21 mouse cellular contexts compared by ENCODE assay signal in the genomic region with DNA sequence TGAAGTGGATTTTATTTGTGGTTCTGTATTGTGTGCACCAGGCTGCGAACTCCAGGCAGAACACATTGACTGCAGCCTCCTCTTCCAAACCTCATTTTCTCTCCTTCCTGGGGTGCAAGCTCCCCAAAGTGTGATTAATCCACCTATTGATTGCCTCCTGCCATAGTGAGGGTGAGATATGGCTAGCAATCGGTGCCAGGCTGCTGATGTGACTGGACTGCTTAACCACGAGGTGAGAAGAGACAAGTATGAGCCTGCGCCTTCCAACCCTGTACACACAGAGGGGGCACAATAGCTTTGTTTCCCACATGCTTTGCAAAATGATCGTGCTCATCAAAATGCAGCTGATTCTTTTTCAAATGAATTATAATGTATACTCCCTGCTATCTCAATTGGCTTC.
DNase-seq lines count a peak whose midpoint lies in the region; ATAC-seq and TF ChIP-seq lines count a peak whose summit lies in the region.
"Had no signal": no experiment of that assay in that cellular context is flagged by ENCODE, and none has a peak within 500 bp of the region (broad histone marks: within the 10 kb centered on the region; RNA-seq: fewer than 3 reads in every experiment).

No protein-coding gene starts in this region.

- H3K27ac ChIP-seq in midbrain, embryonic 14.5 days (replicated peaks; ENCODE audit: low read depth, low read length): no peak overlapping the region
- H3K27ac ChIP-seq in midbrain, postnatal 0 days (ENCODE audit: low read depth, low read length): no peak overlapping the region
- H3K27ac ChIP-seq in kidney, embryonic 14.5 days (ENCODE audit: low read depth, low read length): no peak overlapping the region
- H3K27ac ChIP-seq: embryonic facial prominence, embryonic 10.5 days; heart, embryonic 15.5 days; stomach, embryonic 15.5 days had no signal

- H3K4me2 ChIP-seq in midbrain, embryonic 14.5 days (ENCODE audit: low read length): no peak overlapping the region
- no peak overlapping the region for H3K4me2 ChIP-seq in midbrain, postnatal 0 days (ENCODE audit: low read depth, low read length, poor library complexity, severe bottlenecking)
- H3K4me2 ChIP-seq in kidney, embryonic 14.5 days (replicated peaks; ENCODE audit: low read depth, low read length): no peak overlapping the region
- H3K4me2 ChIP-seq: heart, embryonic 15.5 days; stomach, embryonic 15.5 days had no signal

- ATAC-seq in midbrain, embryonic 14.5 days (ENCODE audit: low FRiP score, low TSS enrichment): no peak
- ATAC-seq in midbrain, postnatal 0 days (ENCODE audit: low FRiP score): no peak
- no peak for ATAC-seq in kidney, embryonic 14.5 days (ENCODE audit: low FRiP score, low TSS enrichment)
- ATAC-seq: activated CD4-positive, CD25-positive, alpha-beta regulatory T cell, adult 4 months had no signal

- peak; percentile 13 for DNase-seq in adrenal gland, adult 2 months
- no peak for DNase-seq in adrenal gland, postnatal 4 days (ENCODE audit: low spot score in 2 of 2)
- peak; percentile 57 for DNase-seq in heart, adult 11 months
- DNase-seq in heart, adult 9 months (ENCODE audit: low spot score in 2 of 2): no peak
- DNase-seq in midbrain, embryonic 14.5 days: peak; percentile 46
- DNase-seq in midbrain, postnatal 0 days (ENCODE audit: low spot score): no peak
- DNase-seq: adrenal gland, postnatal 10 days; cerebellum, adult 9-11 months; gastrocnemius, postnatal 14 days; heart, adult 18-20 months; heart, postnatal 36 days; kidney, adult 2 months; kidney, postnatal 10 days; lung, postnatal 4 days; right cerebral cortex, adult 18-20 months; thymus, postnatal 25 days had no signal

- no peak for TF ChIP-seq CTCF in midbrain, postnatal 0 days (IDR thresholded peaks at IDR 0.05)

- no peak overlapping the region for H3K9ac ChIP-seq in midbrain, embryonic 14.5 days (replicated peaks; ENCODE audit: low read length)
- no peak overlapping the region for H3K9ac ChIP-seq in midbrain, postnatal 0 days (replicated peaks; ENCODE audit: low read length, poor library complexity, severe bottlenecking)
- H3K9ac ChIP-seq in kidney, embryonic 14.5 days (ENCODE audit: low read depth, low read length): no peak overlapping the region
- H3K9ac ChIP-seq: heart, embryonic 15.5 days; stomach, embryonic 15.5 days had no signal

- no peaks in the 10 kb centered on the region for H3K36me3 ChIP-seq in midbrain, embryonic 14.5 days (ENCODE audit: control insufficient read depth, insufficient read depth, low read length)
- no peaks in the 10 kb centered on the region for H3K36me3 ChIP-seq in midbrain, postnatal 0 days (ENCODE audit: insufficient read depth, low read length)
- H3K36me3 ChIP-seq in kidney, embryonic 14.5 days (ENCODE audit: control insufficient read depth, insufficient read depth, low read length): no peaks in the 10 kb centered on the region
- H3K36me3 ChIP-seq: embryonic facial prominence, embryonic 10.5 days; heart, embryonic 15.5 days; stomach, embryonic 15.5 days had no signal

- H3K27me3 ChIP-seq in midbrain, embryonic 14.5 days (ENCODE audit: control insufficient read depth, insufficient read depth, low read length): no peaks in the 10 kb centered on the region
- H3K27me3 ChIP-seq in midbrain, postnatal 0 days (ENCODE audit: insufficient read depth, low read length): no peaks in the 10 kb centered on the region
- H3K27me3 ChIP-seq in kidney, embryonic 14.5 days (ENCODE audit: control insufficient read depth, insufficient read depth, low read length): no peaks in the 10 kb centered on the region
- H3K27me3 ChIP-seq: heart, embryonic 15.5 days; stomach, embryonic 15.5 days had no signal

- H3K4me3 ChIP-seq in midbrain, embryonic 14.5 days (replicated peaks; ENCODE audit: low read depth, low read length): no peak overlapping the region
- no peak overlapping the region for H3K4me3 ChIP-seq in midbrain, postnatal 0 days (ENCODE audit: low read depth, low read length)
- no peak overlapping the region for H3K4me3 ChIP-seq in kidney, embryonic 14.5 days (ENCODE audit: low read length)
- H3K4me3 ChIP-seq: embryonic facial prominence, embryonic 10.5 days; heart, embryonic 15.5 days; stomach, embryonic 15.5 days had no signal

- H3K4me1 ChIP-seq in midbrain, embryonic 14.5 days (ENCODE audit: control insufficient read depth, insufficient read depth, low read length): peaks cover 7% of the 10 kb centered on the region
- H3K4me1 ChIP-seq in midbrain, postnatal 0 days (ENCODE audit: insufficient read depth, low read length): no peaks in the 10 kb centered on the region
- peaks cover 7% of the 10 kb centered on the region; the same call in 1 of the 2 replicates for H3K4me1 ChIP-seq in kidney, embryonic 14.5 days (ENCODE audit: control insufficient read depth, insufficient read depth, low read length)

- 45% methylated on average over 5 of the region's 5 CpGs for WGBS in midbrain, embryonic 14.5 days
- WGBS in midbrain, postnatal 0 days: 40% methylated on average over 5 of the region's 5 CpGs
- WGBS in kidney, embryonic 14.5 days: 80% methylated on average over 5 of the region's 5 CpGs

- H3K9me3 ChIP-seq in midbrain, embryonic 14.5 days (ENCODE audit: control insufficient read depth, low read length): no peaks in the 10 kb centered on the region
- H3K9me3 ChIP-seq in midbrain, postnatal 0 days (ENCODE audit: low read length): no peaks in the 10 kb centered on the region
- no peaks in the 10 kb centered on the region for H3K9me3 ChIP-seq in kidney, embryonic 14.5 days (ENCODE audit: control insufficient read depth, low read length)
- H3K9me3 ChIP-seq: embryonic facial prominence, embryonic 10.5 days; heart, embryonic 15.5 days; stomach, embryonic 15.5 days had no signal

Comparison
In these comparisons a context has a peak if more than half of its experiments do, and no peak if none do; other contexts are left out.
1. DNase-seq: peak in adrenal gland, adult 2 months (single experiment), heart, adult 11 months (single experiment) and midbrain, embryonic 14.5 days (single experiment); none in adrenal gland, postnatal 4 days (0 of 2), heart, adult 9 months (0 of 2) and midbrain, postnatal 0 days (single experiment).